Mouse (Mus musculus) forebrain, postnatal 0 days (tissue): ENCODE measurements around the gene Foxq1. TPM values are rescaled to one million over a fixed set of nuclear protein-coding genes. Genes with fewer than 3 reads are reported as not detected.

Source experiments
- ATAC-seq: fragments of 200-750 bp; cut with Nextera tagmentation; 2 replicates; pipeline ENCODE4 v1.8.0; 2017; ENCODE audit warnings: mild to moderate bottlenecking, moderate library complexity
- DNase-seq: peaks from one replicate; pipeline ENCODE4 v3.0.0-alpha.2; 2015
- H3K27ac ChIP-seq: fragments of 300-500 bp; sonication (generic); 2 replicates; pipeline ENCODE4 v1.5.1; 2014; ENCODE audit warnings: low read depth, mild to moderate bottlenecking, antibody characterized with exemption, low read length, moderate library complexity, mixed read lengths
- H3K27me3 ChIP-seq: fragments of 300-500 bp; sonication (generic); 2 replicates; pipeline ENCODE4 v1.6.1; 2014; ENCODE audit warnings: mild to moderate bottlenecking, low read length, mixed read lengths; ENCODE audit not compliant: insufficient read depth
- H3K36me3 ChIP-seq: fragments of 300-500 bp; sonication (generic); 2 replicates; pipeline ENCODE4 v1.6.1; 2014; ENCODE audit warnings: mild to moderate bottlenecking, moderate library complexity; ENCODE audit not compliant: insufficient read depth
- H3K4me1 ChIP-seq: fragments of 300-500 bp; sonication (generic); 2 replicates; pipeline ENCODE4 v1.6.1; 2014; ENCODE audit warnings: antibody characterized with exemption; ENCODE audit not compliant: insufficient read depth
- H3K4me2 ChIP-seq: fragments of 300-500 bp; sonication (generic); 2 replicates; pipeline ENCODE4 v1.6.1; 2014; ENCODE audit warnings: low read depth, mild to moderate bottlenecking, moderate library complexity
- H3K4me3 ChIP-seq: fragments of 300-500 bp; sonication (generic); 2 replicates; pipeline ENCODE4 v1.5.1; 2014; ENCODE audit warnings: low read depth, low read length, mixed read lengths
- H3K9ac ChIP-seq: fragments of 300-500 bp; sonication (generic); 2 replicates; pipeline ENCODE4 v1.6.1; 2014; ENCODE audit warnings: mild to moderate bottlenecking
- H3K9me3 ChIP-seq: fragments of 300-500 bp; sonication (generic); 2 replicates; pipeline ENCODE4 v1.6.1; 2016; ENCODE audit warnings: low read length
- CTCF ChIP-seq: sonication (generic); IDR thresholded peaks from 2 replicates; pipeline ENCODE4 v1.5.1; 2016; ENCODE audit warnings: antibody characterized with exemption, control low read depth, low read depth
- WGBS: fragments of 180-500 bp; shearing (Covaris S2); extraction: QIAGEN DNeasy Blood & Tissue Kit; methylation state at CpG from one replicate; pipeline ENCODE4 v1.1.7; 2014; 5-methylcytosine and 5-hydroxymethylcytosine counted together
- polyA plus RNA-seq: library from polyadenylated mRNA; unstranded; fragments of >200 nt; fragmentation: Nextera tagmentation; extraction: Ambion mirVana; gene quantifications from 2 replicates; pipeline ENCODE4 v1.2.1, GENCODE M21; 2015
- total RNA-seq: library from RNA; depleted of rRNA; stranded (reverse); fragments of >200 nt; gene quantifications from 2 replicates; pipeline ENCODE4 v1.2.3, GENCODE M21; 2014; rRNA removed

The Foxq1 gene
- total and polyA plus RNA-seq, 2 experiments from 2014 or later, result 3.4 to 5.4 TPM

GRCm38 (mm10) chr13:31599576-31599975, 43.6 kb downstream of the Foxq1 start:
- no peak overlapping the region for H3K4me2 ChIP-seq

GRCm38 (mm10) chr13:31603964-31604363, 48.0 kb downstream of the Foxq1 start:
- Histone ChIP-seq H3K36me3 (no peaks in the 10 kb centered on the region), H3K4me1 (no peaks in the 10 kb centered on the region), H3K4me2 (no peak overlapping the region), H3K4me3 (no peak overlapping the region), H3K27ac (no peak overlapping the region), H3K9ac (no peak overlapping the region), H3K9me3 (no peaks in the 10 kb centered on the region), H3K27me3 (no peaks in the 10 kb centered on the region)
- ATAC-seq (no peak), DNase-seq (no peak)
- TF ChIP-seq CTCF, result no peak
- WGBS, result 28% methylated on average over 6 of the region's 6 CpGs

More at GRCm38 (mm10) chr13:31599576-31599975, 43.6 kb downstream of the Foxq1 start:
- no peaks in the 10 kb centered on the region for H3K27me3 ChIP-seq
- 82% methylated on average over 5 of the region's 5 CpGs for WGBS
- H3K36me3 ChIP-seq, result no peaks in the 10 kb centered on the region
- H3K4me3 ChIP-seq, result no peak overlapping the region
- no peak overlapping the region for H3K27ac ChIP-seq
- no peak for DNase-seq
- H3K4me1 ChIP-seq, result no peaks in the 10 kb centered on the region
- TF ChIP-seq CTCF, result no peak
- no peak for ATAC-seq
- H3K9ac ChIP-seq, result no peak overlapping the region
- no peaks in the 10 kb centered on the region for H3K9me3 ChIP-seq

Other genes starting within 250 kb of the Foxq1 start
- 0.69 and 2.8 TPM in 2 replicates for gene A530084C06Rik, start 3.2 kb downstream of the Foxq1 start, total RNA-seq
- not detected in 2 replicates for gene A530084C06Rik, start 3.2 kb downstream of the Foxq1 start, polyA plus RNA-seq
- gene Foxf2, start 69.7 kb downstream of the Foxq1 start, total RNA-seq, result 4.6 and 7.8 TPM in 2 replicates
- 4.1 and 5.7 TPM in 2 replicates for gene Foxf2, start 69.7 kb downstream of the Foxq1 start, polyA plus RNA-seq